Mouse (Mus musculus): ENCODE results near the gene Slc25a24. TPM values are rescaled to one million over a fixed set of nuclear protein-coding genes. Genes with fewer than 3 reads are reported as not detected.

Gene Slc25a24
- polyA plus RNA-seq, 1 experiment = 1.6 TPM

GRCm38 (mm10) chr3:109199280-109199679 is 76.3 kb downstream of the Slc25a24 start:
- Histone ChIP-seq H3K4me1 (ENCODE audit: control insufficient read depth, insufficient read depth, low read length) (no peaks in the 10 kb centered on the region), H3K36me3 (ENCODE audit: control insufficient read depth, insufficient read depth, low read length) (no peaks in the 10 kb centered on the region), H3K4me3 (ENCODE audit: insufficient read depth, low read depth, low read length) (no peak overlapping the region), H3K27me3 (replicated peaks; ENCODE audit: control insufficient read depth, insufficient read depth, low read length) (no peaks in the 10 kb centered on the region), H3K27ac (ENCODE audit: insufficient read depth, low read depth, low read length) (no peak overlapping the region)
- 90% methylated on average over 1 of the region's 1 CpGs for WGBS
- TF ChIP-seq CTCF (conservative IDR thresholded peaks at IDR 0.05; ENCODE audit: insufficient read depth, insufficient read length, low read depth, low read length) (peak; percentile 31; the same call in 1 of the 2 replicates), POLR2A (IDR thresholded peaks at IDR 0.05; ENCODE audit: low read depth, low read length) (no peak)
- no peak for DNase-seq

DNA sequence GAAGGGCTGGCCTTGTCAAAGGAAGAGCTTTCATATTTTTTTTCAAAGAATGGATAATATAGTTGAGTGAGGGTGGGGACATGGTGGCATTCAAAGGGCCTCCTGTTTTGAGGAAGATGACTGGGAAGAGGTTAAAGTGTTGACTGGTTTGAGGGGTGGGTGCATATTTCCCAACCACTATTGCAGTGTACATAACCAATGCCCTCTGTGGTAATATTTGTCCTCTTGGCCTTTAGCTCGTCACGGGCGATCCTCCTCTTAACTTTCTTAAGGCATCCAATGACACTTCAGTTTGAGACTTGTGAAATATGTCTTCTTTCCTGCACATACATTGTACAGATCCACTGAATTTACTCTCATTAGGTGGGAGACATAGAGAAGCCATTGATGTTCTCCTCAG is 89.4 kb downstream of the Slc25a24 start:
- no peak overlapping the region for H3K4me3 ChIP-seq (ENCODE audit: insufficient read depth, low read depth, low read length)
- 90% methylated on average over 3 of the region's 3 CpGs for WGBS
- H3K36me3 ChIP-seq (ENCODE audit: control insufficient read depth, insufficient read depth, low read length) = no peaks in the 10 kb centered on the region
- TF ChIP-seq POLR2A (IDR thresholded peaks at IDR 0.05; ENCODE audit: low read depth, low read length) (no peak), CTCF (conservative IDR thresholded peaks at IDR 0.05; ENCODE audit: insufficient read depth, insufficient read length, low read depth, low read length) (no peak)
- H3K27ac ChIP-seq (ENCODE audit: insufficient read depth, low read depth, low read length) = no peak overlapping the region
- H3K4me1 ChIP-seq (ENCODE audit: control insufficient read depth, insufficient read depth, low read length) = no peaks in the 10 kb centered on the region
- no peaks in the 10 kb centered on the region for H3K27me3 ChIP-seq (replicated peaks; ENCODE audit: control insufficient read depth, insufficient read depth, low read length)
- DNase-seq = no peak

GRCm38 (mm10) chr3:109216352-109216751 is 93.4 kb downstream of the Slc25a24 start:
- Histone ChIP-seq H3K36me3 (ENCODE audit: control insufficient read depth, insufficient read depth, low read length) (no peaks in the 10 kb centered on the region), H3K4me3 (ENCODE audit: insufficient read depth, low read depth, low read length) (no peak overlapping the region), H3K27me3 (replicated peaks; ENCODE audit: control insufficient read depth, insufficient read depth, low read length) (no peaks in the 10 kb centered on the region), H3K4me1 (ENCODE audit: control insufficient read depth, insufficient read depth, low read length) (no peaks in the 10 kb centered on the region), H3K27ac (ENCODE audit: insufficient read depth, low read depth, low read length) (no peak overlapping the region)
- DNase-seq = no peak
- TF ChIP-seq POLR2A (IDR thresholded peaks at IDR 0.05; ENCODE audit: low read depth, low read length) (no peak), CTCF (conservative IDR thresholded peaks at IDR 0.05; ENCODE audit: insufficient read depth, insufficient read length, low read depth, low read length) (no peak)

Other genes starting within 250 kb of the Slc25a24 start
- gene Fndc7, start 233.1 kb upstream of the Slc25a24 start, polyA plus RNA-seq (2012; rRNA removed) = 0.23 and 0.25 TPM in 2 replicates
- 19.7 and 31.5 TPM in 2 replicates for gene Prpf38b, start 211.4 kb upstream of the Slc25a24 start, polyA plus RNA-seq (2012; rRNA removed)
- 0.06 TPM in 1 of 2 replicates, not detected in the other for gene Henmt1, start 183.3 kb upstream of the Slc25a24 start, polyA plus RNA-seq (2012; rRNA removed)
- gene Gm9857, start 182.7 kb upstream of the Slc25a24 start, polyA plus RNA-seq (2012; rRNA removed) = 0.31 and 0.38 TPM in 2 replicates
- 6.1 and 7.8 TPM in 2 replicates for gene Fam102b, start 95.5 kb upstream of the Slc25a24 start, polyA plus RNA-seq (2012; rRNA removed)
- not detected in 2 replicates for gene Slc25a54, start 42.7 kb upstream of the Slc25a24 start, polyA plus RNA-seq (2012; rRNA removed)
- gene Vav3, start 217.5 kb downstream of the Slc25a24 start, polyA plus RNA-seq (2012; rRNA removed) = 5.4 and 6.8 TPM in 2 replicates

Measured in kidney, adult 2 months (tissue).